Mouse (Mus musculus) limb, embryonic 14.5 days (tissue): ENCODE data around the gene Ube2n. TPM values are rescaled to one million over a fixed set of nuclear protein-coding genes. Genes with fewer than 3 reads are reported as not detected.

Experiments used
- ATAC-seq: fragments of 200-750 bp; cut with Nextera tagmentation; 2 replicates; pipeline ENCODE4 v1.8.0; 2017; ENCODE audit warnings: low read depth, moderate number of reproducible peaks, moderate TSS enrichment; ENCODE audit not compliant: low FRiP score
- DNase-seq: peaks from one replicate; pipeline ENCODE4 v3.0.0-alpha.2; 2015; ENCODE audit warnings: low spot score
- H3K27ac ChIP-seq: fragments of 300-500 bp; sonication (generic); replicated peaks from 2 replicates; pipeline ENCODE4 v1.5.1; 2014; ENCODE audit warnings: low read depth, mild to moderate bottlenecking, low read length, moderate library complexity, mixed read lengths
- H3K27me3 ChIP-seq: fragments of 300-500 bp; sonication (generic); 2 replicates; pipeline ENCODE4 v1.6.1; 2014; ENCODE audit warnings: low read length, mixed read lengths; ENCODE audit not compliant: control insufficient read depth, insufficient read depth
- H3K36me3 ChIP-seq: fragments of 300-500 bp; sonication (generic); 2 replicates; pipeline ENCODE4 v1.6.1; 2014; ENCODE audit warnings: mild to moderate bottlenecking, low read length, moderate library complexity, mixed read lengths; ENCODE audit not compliant: control insufficient read depth, insufficient read depth
- H3K4me1 ChIP-seq: fragments of 300-500 bp; sonication (generic); 2 replicates; pipeline ENCODE4 v1.6.1; 2014; ENCODE audit warnings: antibody characterized with exemption, low read length, mixed read lengths; ENCODE audit not compliant: control insufficient read depth, insufficient read depth
- H3K4me2 ChIP-seq: fragments of 300-500 bp; sonication (generic); replicated peaks from 2 replicates; pipeline ENCODE4 v1.6.1; 2014; ENCODE audit warnings: low read depth, mild to moderate bottlenecking, low read length, moderate library complexity; ENCODE audit not compliant: severe bottlenecking
- H3K4me3 ChIP-seq: fragments of 300-500 bp; sonication (generic); replicated peaks from 2 replicates; pipeline ENCODE4 v1.5.1; 2014; ENCODE audit warnings: low read length
- H3K9ac ChIP-seq: fragments of 300-500 bp; sonication (generic); 2 replicates; pipeline ENCODE4 v1.6.1; 2014; ENCODE audit warnings: mild to moderate bottlenecking, low read depth, low read length, moderate library complexity; ENCODE audit not compliant: severe bottlenecking
- H3K9me3 ChIP-seq: fragments of 300-500 bp; sonication (generic); 2 replicates; pipeline ENCODE4 v1.6.1; 2016; ENCODE audit warnings: low read length; ENCODE audit not compliant: control insufficient read depth
- POLR2A ChIP-seq: fragments of 200-500 bp; IDR thresholded peaks from 2 replicates; pipeline ENCODE4 v1.8.0; 2012; ENCODE audit warnings: inconsistent platforms, mild to moderate bottlenecking, moderate library complexity, borderline replicate concordance; ENCODE audit not compliant: insufficient read depth, insufficient read length; ENCODE audit errors: extremely low read depth
- WGBS: fragments of 180-500 bp; shearing (Covaris S2); extraction: QIAGEN DNeasy Blood & Tissue Kit; methylation state at CpG from one replicate; pipeline ENCODE4 v1.1.7; 2014; 5-methylcytosine and 5-hydroxymethylcytosine counted together
- polyA plus RNA-seq, 2 experiments: library from polyadenylated mRNA; depleted of rRNA in 1 of 2; stranded (reverse) in 1 of 2; unstranded in 1 of 2; fragments of >200 nt; fragmentation: Nextera tagmentation in 1 of 2; extraction: Ambion mirVana in 1 of 2; gene quantifications; 2 replicates each; pipeline versions ENCODE4 v1.2.1 to v1.2.3; 2012 to 2014

Ube2n gene
- polyA plus RNA-seq, 2 experiments = 225 to 276 TPM

DNA sequence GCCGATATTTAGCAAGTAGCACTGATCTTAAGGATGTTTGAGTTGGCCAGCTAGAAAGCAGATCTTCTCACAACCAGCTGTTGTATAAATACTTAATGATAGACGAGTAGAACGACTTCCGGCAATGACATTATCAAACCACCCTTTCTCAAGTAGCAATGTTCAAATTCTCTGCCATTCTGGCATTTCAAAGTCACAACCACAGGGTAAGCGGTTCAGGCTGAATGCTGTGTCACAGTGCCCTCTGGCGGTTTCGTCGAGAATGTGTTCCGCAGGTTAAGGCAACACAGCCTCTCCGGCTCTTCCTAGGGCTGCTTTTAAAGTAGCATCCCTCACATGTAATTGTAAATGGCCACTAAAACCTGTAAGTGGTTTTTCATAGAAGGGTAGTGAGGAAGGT lies 39.0 kb upstream of the Ube2n start:
- Histone ChIP-seq H3K4me3 (no peak overlapping the region), H3K9ac (no peak overlapping the region), H3K4me1 (no peaks in the 10 kb centered on the region), H3K9me3 (no peaks in the 10 kb centered on the region), H3K4me2 (no peak overlapping the region), H3K27ac (no peak overlapping the region), H3K36me3 (peaks cover 10% of the 10 kb centered on the region), H3K27me3 (no peaks in the 10 kb centered on the region)
- peak; percentile 88 for DNase-seq
- peak; percentile 78; the same call in 1 of the 2 replicates for ATAC-seq
- no peak for TF ChIP-seq POLR2A
- 12% methylated on average over 10 of the region's 10 CpGs for WGBS

DNA sequence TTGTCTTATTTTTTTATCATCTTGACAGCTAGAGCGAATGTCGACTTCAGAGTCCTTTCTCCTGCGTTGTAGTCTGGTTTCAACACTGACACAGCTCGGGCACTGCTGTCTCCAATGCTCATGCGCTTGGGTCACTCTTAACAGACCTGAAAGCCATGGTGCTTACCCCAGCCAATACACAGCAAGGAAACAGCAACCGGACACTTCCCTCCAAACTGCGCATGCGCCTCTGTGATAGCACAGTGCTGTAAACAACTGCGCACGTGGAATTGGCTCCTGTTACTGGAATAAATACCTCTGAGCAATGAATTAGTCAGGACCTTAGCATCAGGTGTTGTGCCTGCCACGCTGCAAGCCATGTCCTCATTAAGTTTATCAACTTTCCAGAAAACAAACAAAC lies 37.4 kb upstream of the Ube2n start:
- no peaks in the 10 kb centered on the region for H3K9me3 ChIP-seq
- DNase-seq = no peak
- H3K4me2 ChIP-seq = no peak overlapping the region
- ATAC-seq = no peak
- H3K4me1 ChIP-seq = no peaks in the 10 kb centered on the region
- H3K27ac ChIP-seq = no peak overlapping the region
- no peaks in the 10 kb centered on the region for H3K27me3 ChIP-seq
- WGBS = 83% methylated on average over 11 of the region's 11 CpGs
- no peak overlapping the region for H3K9ac ChIP-seq
- peaks cover 20% of the 10 kb centered on the region for H3K36me3 ChIP-seq
- TF ChIP-seq POLR2A = no peak
- H3K4me3 ChIP-seq = no peak overlapping the region

DNA sequence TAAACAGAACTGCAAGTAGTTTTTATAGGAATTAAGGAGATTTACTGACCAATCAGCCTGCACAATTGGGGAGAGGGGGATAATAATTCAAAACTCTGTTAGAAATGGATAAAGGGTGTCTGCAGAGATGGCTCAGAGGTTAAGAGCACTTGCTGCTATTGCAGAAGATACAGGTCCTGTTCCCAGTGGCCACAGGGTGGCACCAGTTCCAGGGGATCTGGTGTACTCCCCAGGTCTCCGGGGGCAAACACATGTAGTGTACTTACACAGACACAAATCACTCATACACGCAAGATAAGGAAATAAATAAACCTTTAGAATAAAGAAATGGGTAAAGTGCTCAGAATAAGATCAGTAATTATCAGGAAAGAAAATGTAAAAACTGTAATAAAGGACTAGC lies 25.3 kb upstream of the Ube2n start:
- no peaks in the 10 kb centered on the region for H3K27me3 ChIP-seq
- H3K4me2 ChIP-seq = no peak overlapping the region
- H3K9me3 ChIP-seq = no peaks in the 10 kb centered on the region
- H3K4me3 ChIP-seq = no peak overlapping the region
- no peak overlapping the region for H3K9ac ChIP-seq
- H3K36me3 ChIP-seq = peaks cover 88% of the 10 kb centered on the region
- no peak for TF ChIP-seq POLR2A
- ATAC-seq = no peak
- DNase-seq = no peak
- 83% methylated on average over 2 of the region's 2 CpGs for WGBS
- H3K4me1 ChIP-seq = no peaks in the 10 kb centered on the region
- H3K27ac ChIP-seq = no peak overlapping the region

DNA sequence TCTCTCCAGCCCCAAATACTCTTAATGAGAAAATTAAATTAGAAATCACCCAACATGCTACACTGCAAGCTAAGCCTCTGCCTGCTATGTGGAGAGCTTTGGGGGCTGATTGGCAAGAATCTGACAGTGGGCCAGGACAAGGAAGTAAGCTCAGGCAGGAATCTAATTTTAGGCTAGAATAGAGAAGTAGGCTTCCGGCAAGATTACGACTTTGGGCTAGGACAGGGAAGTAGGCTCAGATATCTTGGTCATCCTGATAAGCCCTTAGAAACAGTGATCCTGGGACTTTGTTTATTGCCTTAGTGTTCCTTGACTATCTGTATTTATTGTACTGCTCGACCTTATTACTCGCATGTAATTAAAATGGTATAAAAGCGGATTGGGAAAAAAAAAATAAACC lies 20.7 kb upstream of the Ube2n start:
- Histone ChIP-seq H3K27ac (no peak overlapping the region), H3K4me2 (no peak overlapping the region), H3K4me1 (no peaks in the 10 kb centered on the region), H3K9ac (no peak overlapping the region), H3K4me3 (no peak overlapping the region), H3K36me3 (peaks cover 68% of the 10 kb centered on the region), H3K27me3 (no peaks in the 10 kb centered on the region), H3K9me3 (no peaks in the 10 kb centered on the region)
- WGBS = 95% methylated on average over 5 of the region's 5 CpGs
- no peak for ATAC-seq
- TF ChIP-seq POLR2A = no peak
- DNase-seq = no peak

DNA sequence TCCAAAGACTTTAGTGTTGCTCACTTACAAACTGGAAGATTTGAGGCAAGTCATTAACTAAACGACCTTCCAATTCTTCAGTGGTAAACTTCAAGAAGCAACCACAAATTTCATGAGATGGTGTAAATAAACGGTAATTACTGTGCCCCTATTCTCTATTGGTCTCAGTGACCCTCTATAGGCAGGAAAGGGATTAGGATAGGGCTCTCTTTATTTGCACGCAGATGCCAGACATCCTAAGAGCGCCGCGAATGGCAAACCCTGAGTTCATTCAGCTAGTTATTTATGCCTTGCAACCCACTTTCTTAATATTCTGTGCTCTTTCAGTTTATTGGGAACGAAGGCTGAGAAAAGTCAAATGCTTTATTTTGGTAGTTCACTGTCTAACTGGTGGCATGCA lies 13.9 kb upstream of the Ube2n start:
- Histone ChIP-seq H3K9me3 (no peaks in the 10 kb centered on the region), H3K4me1 (peaks cover 6% of the 10 kb centered on the region; the same call in 1 of the 2 replicates), H3K27me3 (no peaks in the 10 kb centered on the region), H3K4me2 (peak overlapping the region; percentile 61), H3K4me3 (peak overlapping the region; percentile 73), H3K27ac (no peak overlapping the region), H3K9ac (peak overlapping the region; percentile 85), H3K36me3 (peaks cover 6% of the 10 kb centered on the region; the same call in 1 of the 2 replicates)
- WGBS = 1% methylated on average over 7 of the region's 7 CpGs
- ATAC-seq = no peak
- no peak for TF ChIP-seq POLR2A
- DNase-seq = no peak
